Mouse (Mus musculus) hindbrain, embryonic 10.5 days (tissue): Measurements from ENCODE around the gene Ttll11. TPM values are rescaled to one million over a fixed set of nuclear protein-coding genes. Genes with fewer than 3 reads are reported as not detected.

ENCODE experiments used
- DNase-seq: peaks from one replicate; pipeline ENCODE4 v3.0.0-alpha.2; 2017; ENCODE audit warnings: low spot score
- H3K27ac ChIP-seq: fragments of 300-500 bp; sonication (generic); 2 replicates; pipeline ENCODE4 v1.5.1; 2016; ENCODE audit warnings: mild to moderate bottlenecking, moderate library complexity
- H3K27me3 ChIP-seq: fragments of 300-500 bp; sonication (generic); 2 replicates; pipeline ENCODE4 v1.6.1; 2016; ENCODE audit warnings: mild to moderate bottlenecking; ENCODE audit not compliant: poor library complexity, insufficient read depth, severe bottlenecking
- H3K36me3 ChIP-seq: fragments of 300-500 bp; sonication (generic); 2 replicates; pipeline ENCODE4 v1.6.1; 2016; ENCODE audit warnings: mild to moderate bottlenecking, moderate library complexity
- H3K4me1 ChIP-seq: fragments of 300-500 bp; sonication (generic); replicated peaks from 2 replicates; pipeline ENCODE4 v1.6.1; 2016; ENCODE audit warnings: mild to moderate bottlenecking
- H3K4me3 ChIP-seq: fragments of 300-500 bp; sonication (generic); 2 replicates; pipeline ENCODE4 v1.5.1; 2016; ENCODE audit warnings: mild to moderate bottlenecking, moderate library complexity
- H3K9me3 ChIP-seq: fragments of 300-500 bp; sonication (generic); 2 replicates; pipeline ENCODE4 v1.6.1; 2016; ENCODE audit warnings: mild to moderate bottlenecking, moderate library complexity
- WGBS: fragments of 180-500 bp; shearing (Covaris S2); methylation state at CpG from one replicate; pipeline ENCODE4 v1.1.7; 2016; 5-methylcytosine and 5-hydroxymethylcytosine counted together
- polyA plus RNA-seq: library from polyadenylated mRNA; unstranded; fragments of >200 nt; fragmentation: Nextera tagmentation; extraction: Ambion mirVana; gene quantifications from 2 replicates; pipeline ENCODE4 v1.2.1, GENCODE M21; 2016

The Ttll11 gene
- polyA plus RNA-seq, 1 experiment from 2014 or later: 1.6 TPM

GRCm38 (mm10) chr2:35858281-35858680, 121.4 kb downstream of the Ttll11 start:
- no peak for DNase-seq
- H3K9me3 ChIP-seq: no peaks in the 10 kb centered on the region
- H3K27ac ChIP-seq: no peak overlapping the region
- 84% methylated on average over 6 of the region's 6 CpGs for WGBS
- peaks cover 15% of the 10 kb centered on the region; the same call in 1 of the 2 replicates for H3K4me1 ChIP-seq
- H3K4me3 ChIP-seq: no peak overlapping the region
- H3K27me3 ChIP-seq: no peaks in the 10 kb centered on the region; the same call in 1 of the 2 replicates
- no peaks in the 10 kb centered on the region for H3K36me3 ChIP-seq

GRCm38 (mm10) chr2:35856901-35857300, 122.8 kb downstream of the Ttll11 start:
- no peak overlapping the region for H3K27ac ChIP-seq
- H3K9me3 ChIP-seq: no peaks in the 10 kb centered on the region
- DNase-seq: no peak
- H3K36me3 ChIP-seq: no peaks in the 10 kb centered on the region
- H3K4me1 ChIP-seq: peaks cover 21% of the 10 kb centered on the region
- H3K4me3 ChIP-seq: no peak overlapping the region
- H3K27me3 ChIP-seq: peaks cover 4% of the 10 kb centered on the region; the same call in 1 of the 2 replicates
- WGBS: 90% methylated on average over 2 of the region's 2 CpGs

DNA sequence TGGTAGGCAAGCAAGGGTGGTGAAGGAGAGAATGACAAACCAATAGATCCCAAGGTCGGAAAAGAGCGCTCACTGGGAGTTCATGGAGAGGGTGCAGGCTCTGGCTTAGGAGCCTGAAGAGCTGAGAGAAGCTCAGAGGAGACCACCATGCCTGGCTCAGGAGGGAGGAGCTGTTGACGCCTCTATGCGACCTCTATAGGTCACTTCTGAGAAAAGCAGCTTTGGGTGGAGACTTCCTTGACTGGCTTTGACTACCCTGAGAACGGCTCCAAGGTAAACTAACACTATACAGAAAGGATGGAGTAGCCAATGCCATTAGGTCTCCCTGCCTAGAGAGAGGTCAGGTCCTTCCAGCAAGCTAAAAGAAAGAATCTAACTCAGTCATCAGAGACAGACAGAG, 124.8 kb downstream of the Ttll11 start:
- DNase-seq: no peak
- Histone ChIP-seq H3K27ac (no peak overlapping the region), H3K9me3 (no peaks in the 10 kb centered on the region), H3K4me3 (no peak overlapping the region), H3K27me3 (0 out of 2 replicates have a peak, but pooled peaks cover 4% of the 10 kb centered on the region), H3K4me1 (peaks cover 21% of the 10 kb centered on the region), H3K36me3 (no peaks in the 10 kb centered on the region)
- 40% methylated on average over 5 of the region's 5 CpGs for WGBS

GRCm38 (mm10) chr2:35852971-35853370, 126.7 kb downstream of the Ttll11 start:
- Histone ChIP-seq H3K4me1 (peaks cover 14% of the 10 kb centered on the region), H3K9me3 (no peaks in the 10 kb centered on the region), H3K27ac (no peak overlapping the region), H3K36me3 (no peaks in the 10 kb centered on the region), H3K4me3 (no peak overlapping the region), H3K27me3 (0 out of 2 replicates have a peak, but pooled peaks cover 4% of the 10 kb centered on the region)
- WGBS: 77% methylated on average over 4 of the region's 4 CpGs
- no peak for DNase-seq

DNA sequence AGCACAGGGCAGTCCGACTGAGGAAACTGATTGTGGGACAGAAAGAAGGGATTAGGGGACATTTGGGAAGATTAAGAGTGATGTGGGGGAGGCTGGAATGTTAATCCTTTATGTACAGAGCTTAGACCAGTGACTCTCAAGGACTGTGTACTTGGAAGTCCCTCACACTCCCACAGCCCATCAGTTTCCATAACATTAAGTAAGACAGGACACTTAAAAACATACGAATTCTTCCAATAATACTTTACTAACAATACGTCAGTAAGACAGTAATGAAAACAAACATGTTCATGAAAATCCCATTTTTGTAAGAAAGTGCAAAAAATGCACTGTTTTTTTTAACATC, 127.6 kb downstream of the Ttll11 start:
- H3K4me1 ChIP-seq: peaks cover 14% of the 10 kb centered on the region
- 65% methylated on average over 3 of the region's 3 CpGs for WGBS

DNA sequence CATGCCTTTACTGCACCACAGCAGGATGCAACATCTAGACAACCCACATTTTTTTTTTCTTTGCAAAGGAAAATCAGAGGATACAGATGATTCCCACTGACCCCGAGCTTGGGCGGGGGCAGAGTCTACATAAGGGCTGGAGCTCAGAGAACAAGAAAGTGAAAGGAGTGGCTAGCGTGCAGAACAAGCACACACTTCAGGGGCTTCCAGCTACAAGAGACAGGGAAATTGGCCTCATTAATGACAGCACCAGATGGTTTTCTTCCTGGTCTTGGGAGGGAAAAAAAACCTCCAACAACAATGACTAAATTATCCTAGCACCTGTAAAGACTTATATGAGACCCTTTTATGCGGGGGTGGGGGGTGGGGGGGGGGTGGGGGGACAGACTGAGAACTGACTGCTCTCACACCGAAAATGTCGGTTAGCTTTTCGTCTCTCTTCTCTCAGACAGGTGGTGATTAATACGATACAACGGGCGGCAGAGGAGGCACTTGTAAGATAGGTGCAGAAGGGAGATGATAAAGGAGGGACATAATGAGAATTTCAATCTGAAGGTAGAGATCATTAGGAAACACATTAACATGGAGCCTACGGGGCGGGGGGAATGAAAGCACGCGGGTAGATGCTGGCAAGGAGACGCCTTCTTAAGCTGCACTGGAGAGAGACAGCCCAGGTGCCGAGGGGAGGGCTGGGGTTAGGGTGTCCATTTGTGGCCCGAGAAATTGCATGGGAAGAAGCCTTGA, 128.1 kb downstream of the Ttll11 start:
- H3K4me1 ChIP-seq: peaks cover 14% of the 10 kb centered on the region
- no peak for DNase-seq
- WGBS: 69% methylated on average over 17 of the region's 17 CpGs
- H3K4me3 ChIP-seq: no peak overlapping the region
- no peaks in the 10 kb centered on the region for H3K9me3 ChIP-seq
- H3K36me3 ChIP-seq: no peaks in the 10 kb centered on the region
- H3K27ac ChIP-seq: no peak overlapping the region
- 0 out of 2 replicates have a peak, but pooled peaks cover 4% of the 10 kb centered on the region for H3K27me3 ChIP-seq

More for the DNA sequence above, 127.6 kb downstream of the Ttll11 start:
- Histone ChIP-seq H3K27me3 (0 out of 2 replicates have a peak, but pooled peaks cover 4% of the 10 kb centered on the region), H3K36me3 (no peaks in the 10 kb centered on the region), H3K27ac (no peak overlapping the region), H3K4me3 (no peak overlapping the region), H3K9me3 (no peaks in the 10 kb centered on the region)
- DNase-seq: no peak

DNA sequence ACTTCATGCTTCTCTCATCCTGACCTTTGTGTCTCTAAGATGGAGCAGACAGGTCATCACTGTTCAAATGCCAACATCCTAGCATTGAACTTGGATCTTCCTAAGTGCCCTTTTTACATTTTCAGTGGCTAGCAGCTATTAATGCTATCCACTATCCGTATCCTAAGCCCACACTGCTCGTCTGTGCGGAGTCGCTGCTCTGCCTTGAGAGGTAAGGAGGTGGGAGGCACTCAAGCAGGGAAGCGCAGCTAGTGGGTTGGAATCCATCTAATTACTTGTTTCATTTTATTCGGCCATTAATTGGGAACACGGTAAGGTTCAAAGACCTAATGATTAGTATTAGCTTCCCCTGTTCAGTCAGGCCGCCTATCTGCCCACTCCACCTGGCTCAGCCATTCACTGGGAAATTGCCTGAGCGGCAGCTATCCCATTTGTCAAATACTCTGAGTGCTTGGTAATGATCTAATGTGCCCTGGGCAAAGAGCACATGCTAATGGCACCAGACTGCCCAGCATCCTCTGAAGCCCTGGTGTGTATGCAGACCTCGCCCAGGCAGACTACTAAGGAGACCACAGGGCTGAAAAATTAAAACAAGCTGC, 130.0 kb downstream of the Ttll11 start:
- H3K4me3 ChIP-seq: no peak overlapping the region
- no peaks in the 10 kb centered on the region for H3K9me3 ChIP-seq
- peaks cover 29% of the 10 kb centered on the region for H3K4me1 ChIP-seq
- 65% methylated on average over 10 of the region's 10 CpGs for WGBS
- H3K36me3 ChIP-seq: no peaks in the 10 kb centered on the region
- DNase-seq: no peak
- no peak overlapping the region for H3K27ac ChIP-seq
- 0 out of 2 replicates have a peak, but pooled peaks cover 7% of the 10 kb centered on the region for H3K27me3 ChIP-seq

DNA sequence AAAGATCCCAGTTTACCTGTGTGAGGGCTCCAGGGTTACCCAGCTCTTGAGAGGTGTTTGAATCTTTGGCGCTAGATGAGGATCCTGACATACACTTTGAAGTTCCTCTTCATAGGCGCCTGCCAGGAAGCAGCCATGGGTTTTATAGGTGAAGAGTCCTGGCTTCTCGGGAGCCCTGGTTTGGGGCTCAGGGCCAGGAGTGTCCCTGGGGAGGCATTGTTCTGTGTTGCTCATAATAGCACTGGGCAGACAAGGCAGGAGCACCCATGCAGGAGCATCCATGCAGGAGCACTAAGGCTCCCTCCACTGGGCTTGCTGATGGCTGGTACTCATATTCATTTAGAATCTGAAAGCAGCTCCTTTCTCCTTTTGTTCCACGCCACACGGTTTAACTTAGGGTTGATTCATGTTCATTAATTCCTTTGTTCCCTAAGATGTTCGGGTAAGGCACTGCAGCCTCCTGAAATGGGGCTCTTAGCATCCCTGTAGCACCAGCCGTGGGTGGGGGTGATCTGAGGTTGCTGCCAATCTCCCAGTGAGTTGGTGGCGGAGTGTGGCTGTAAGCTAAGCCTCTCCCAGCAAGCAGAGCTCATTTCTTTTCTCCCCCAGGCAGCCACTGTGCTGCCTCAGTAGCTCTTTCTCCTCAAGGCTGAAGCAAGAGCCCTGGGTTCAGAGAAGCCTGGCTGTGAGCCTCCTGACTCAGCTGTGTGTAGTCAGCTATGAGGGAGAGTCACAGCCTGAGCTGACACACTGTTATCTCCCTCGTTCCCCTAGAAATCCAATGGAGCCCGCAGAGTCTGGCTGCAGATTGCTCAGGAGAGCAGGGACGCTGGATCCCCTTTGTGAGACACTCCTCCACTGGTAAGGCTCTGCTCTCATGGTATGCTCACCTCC, 133.9 kb downstream of the Ttll11 start:
- H3K36me3 ChIP-seq: no peaks in the 10 kb centered on the region
- 41% methylated on average over 11 of the region's 11 CpGs for WGBS
- peaks cover 33% of the 10 kb centered on the region for H3K4me1 ChIP-seq
- H3K9me3 ChIP-seq: no peaks in the 10 kb centered on the region
- H3K4me3 ChIP-seq: no peak overlapping the region
- H3K27ac ChIP-seq: peak overlapping the region; percentile 24
- 0 out of 2 replicates have a peak, but pooled peaks cover 3% of the 10 kb centered on the region for H3K27me3 ChIP-seq
- DNase-seq: no peak

DNA sequence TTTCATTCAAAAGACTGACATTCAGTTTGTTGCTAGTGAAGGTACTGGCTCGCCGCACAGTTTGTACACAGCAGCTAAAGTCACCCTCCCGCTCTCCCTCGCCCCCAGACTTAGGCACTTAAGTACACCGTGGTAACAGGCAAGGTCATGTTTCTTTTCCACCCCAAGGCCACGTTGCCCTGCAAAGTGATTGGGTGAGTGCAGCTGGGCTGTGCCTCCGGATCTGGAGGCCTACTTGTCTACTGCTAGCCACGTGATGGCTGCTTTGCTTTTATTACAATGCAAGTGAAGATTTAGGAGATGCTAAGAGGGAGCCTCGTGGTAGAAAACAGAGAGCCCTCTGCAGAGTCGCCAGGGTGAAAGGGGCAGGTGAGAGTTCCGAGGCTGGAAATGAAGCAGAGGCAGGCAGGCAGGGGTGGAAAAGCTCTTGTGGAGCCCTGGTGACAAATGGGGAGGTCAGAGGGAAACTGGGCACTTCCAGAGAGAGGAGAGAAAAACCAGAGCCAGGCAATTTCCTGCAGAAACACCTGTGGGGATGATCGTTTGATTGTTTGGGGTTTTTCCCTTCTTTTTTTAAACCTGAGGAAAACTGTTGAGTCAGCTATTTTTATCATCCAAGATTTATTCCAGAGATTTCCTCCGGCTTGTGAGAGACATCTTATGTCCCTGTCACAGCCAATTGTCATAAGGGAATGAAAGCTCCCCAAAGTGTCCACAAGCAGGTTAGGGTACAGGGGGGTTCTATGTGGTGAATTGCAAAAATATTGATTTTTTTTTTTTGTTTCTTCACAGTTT, 135.6 kb downstream of the Ttll11 start:
- Histone ChIP-seq H3K36me3 (no peaks in the 10 kb centered on the region), H3K27ac (0 out of 2 replicates have a peak overlapping the region, but pooled peaks have one; percentile 0), H3K4me1 (peaks cover 38% of the 10 kb centered on the region), H3K4me3 (no peak overlapping the region), H3K27me3 (0 out of 2 replicates have a peak, but pooled peaks cover 3% of the 10 kb centered on the region), H3K9me3 (no peaks in the 10 kb centered on the region)
- DNase-seq: peak; percentile 31
- WGBS: 38% methylated on average over 13 of the region's 13 CpGs

GRCm38 (mm10) chr2:35842780-35843474, 136.8 kb downstream of the Ttll11 start:
- DNase-seq: no peak

DNA sequence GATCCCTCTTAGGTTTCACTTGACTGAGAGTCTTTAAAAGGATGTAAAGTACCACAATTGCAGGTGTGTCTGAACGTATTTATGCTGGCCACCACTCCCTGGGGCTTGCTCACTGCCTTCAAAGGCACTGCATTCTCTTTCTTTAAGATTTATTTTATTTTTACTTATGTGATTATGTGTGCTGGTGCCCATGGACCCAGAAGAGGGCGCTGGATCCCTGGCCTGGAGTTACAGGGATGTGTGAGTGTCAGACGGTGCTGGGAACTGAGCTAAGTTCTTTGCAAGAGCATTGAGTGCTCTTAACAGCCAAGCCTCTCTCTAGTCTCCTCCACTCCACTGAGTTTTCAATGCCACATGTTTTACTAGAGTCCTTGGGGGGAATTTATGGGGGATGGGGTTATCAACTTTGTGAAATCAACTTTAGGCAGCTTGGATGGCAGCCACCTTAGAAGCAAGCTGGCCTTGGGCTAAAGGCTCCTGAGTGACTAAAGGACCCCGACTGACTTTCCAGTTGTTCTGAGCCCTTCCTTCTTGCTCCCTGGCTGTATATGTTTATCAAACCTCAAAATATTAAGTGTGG, 137.8 kb downstream of the Ttll11 start:
- Histone ChIP-seq H3K4me1 (peaks cover 38% of the 10 kb centered on the region), H3K36me3 (no peaks in the 10 kb centered on the region), H3K27ac (no peak overlapping the region), H3K27me3 (0 out of 2 replicates have a peak, but pooled peaks cover 3% of the 10 kb centered on the region), H3K9me3 (peaks cover 7% of the 10 kb centered on the region; the same call in 1 of the 2 replicates), H3K4me3 (no peak overlapping the region)
- DNase-seq: no peak
- 60% methylated on average over 4 of the region's 4 CpGs for WGBS

More at GRCm38 (mm10) chr2:35842780-35843474, 136.8 kb downstream of the Ttll11 start:
- Histone ChIP-seq H3K36me3 (no peaks in the 10 kb centered on the region), H3K27me3 (0 out of 2 replicates have a peak, but pooled peaks cover 3% of the 10 kb centered on the region), H3K27ac (no peak overlapping the region), H3K4me3 (no peak overlapping the region), H3K9me3 (no peaks in the 10 kb centered on the region), H3K4me1 (peaks cover 38% of the 10 kb centered on the region)
- 88% methylated on average over 16 of the region's 16 CpGs for WGBS
